Mouse (Mus musculus): ENCODE measurements around the gene Dock8. TPM values are rescaled to one million over a fixed set of nuclear protein-coding genes. Genes with fewer than 3 reads are reported as not detected.

The Dock8 gene
- polyA plus RNA-seq, 1 experiment, result 17.8 TPM

GRCm38 (mm10) chr19:24998561-24998960 lies 773 bp upstream of the Dock8 start:
- peaks cover 13% of the 10 kb centered on the region; the same call in 1 of the 2 replicates for H3K4me1 ChIP-seq (ENCODE audit: control insufficient read depth, insufficient read depth, low read length)
- no peaks in the 10 kb centered on the region for H3K36me3 ChIP-seq (ENCODE audit: control insufficient read depth, insufficient read depth, low read length)
- no peaks in the 10 kb centered on the region for H3K27me3 ChIP-seq (replicated peaks; ENCODE audit: control insufficient read depth, insufficient read depth, low read length)
- peak overlapping the region; percentile 77 for H3K27ac ChIP-seq (ENCODE audit: insufficient read depth, low read depth, low read length)
- no peak overlapping the region for H3K4me3 ChIP-seq (ENCODE audit: insufficient read depth, low read depth, low read length)
- no peak for DNase-seq
- WGBS, result 66% methylated on average over 5 of the region's 5 CpGs
- no peak for TF ChIP-seq POLR2A (IDR thresholded peaks at IDR 0.05; ENCODE audit: low read depth, low read length)
- TF ChIP-seq CTCF (conservative IDR thresholded peaks at IDR 0.05; ENCODE audit: insufficient read depth, insufficient read length, low read depth, low read length), result no peak

GRCm38 (mm10) chr19:25000153-25000552 lies 819 bp downstream of the Dock8 start:
- WGBS, result 6% methylated on average over 9 of the region's 9 CpGs

GRCm38 (mm10) chr19:25002032-25002431 lies 2.7 kb downstream of the Dock8 start:
- no peak for TF ChIP-seq CTCF (conservative IDR thresholded peaks at IDR 0.05; ENCODE audit: insufficient read depth, insufficient read length, low read depth, low read length)
- TF ChIP-seq POLR2A (IDR thresholded peaks at IDR 0.05; ENCODE audit: low read depth, low read length), result no peak

More at GRCm38 (mm10) chr19:25000153-25000552, 819 bp downstream of the Dock8 start:
- no peak for TF ChIP-seq CTCF (conservative IDR thresholded peaks at IDR 0.05; ENCODE audit: insufficient read depth, insufficient read length, low read depth, low read length)
- TF ChIP-seq POLR2A (IDR thresholded peaks at IDR 0.05; ENCODE audit: low read depth, low read length), result no peak
- peak; percentile 67 for DNase-seq
- Histone ChIP-seq H3K4me1 (ENCODE audit: control insufficient read depth, insufficient read depth, low read length) (peaks cover 16% of the 10 kb centered on the region; the same call in 1 of the 2 replicates), H3K36me3 (ENCODE audit: control insufficient read depth, insufficient read depth, low read length) (no peaks in the 10 kb centered on the region), H3K27me3 (replicated peaks; ENCODE audit: control insufficient read depth, insufficient read depth, low read length) (no peaks in the 10 kb centered on the region), H3K27ac (ENCODE audit: insufficient read depth, low read depth, low read length) (peak overlapping the region; percentile 77), H3K4me3 (ENCODE audit: insufficient read depth, low read depth, low read length) (peak overlapping the region; percentile 75)

GRCm38 (mm10) chr19:25002828-25003227 lies 3.5 kb downstream of the Dock8 start:
- Histone ChIP-seq H3K4me1 (ENCODE audit: control insufficient read depth, insufficient read depth, low read length) (peaks cover 14% of the 10 kb centered on the region; the same call in 1 of the 2 replicates), H3K27me3 (replicated peaks; ENCODE audit: control insufficient read depth, insufficient read depth, low read length) (no peaks in the 10 kb centered on the region), H3K4me3 (ENCODE audit: insufficient read depth, low read depth, low read length) (no peak overlapping the region), H3K36me3 (ENCODE audit: control insufficient read depth, insufficient read depth, low read length) (no peaks in the 10 kb centered on the region), H3K27ac (ENCODE audit: insufficient read depth, low read depth, low read length) (no peak overlapping the region)
- WGBS, result 69% methylated on average over 3 of the region's 3 CpGs
- no peak for TF ChIP-seq POLR2A (IDR thresholded peaks at IDR 0.05; ENCODE audit: low read depth, low read length)
- no peak for TF ChIP-seq CTCF (conservative IDR thresholded peaks at IDR 0.05; ENCODE audit: insufficient read depth, insufficient read length, low read depth, low read length)
- DNase-seq, result no peak

More at GRCm38 (mm10) chr19:25002032-25002431, 2.7 kb downstream of the Dock8 start:
- H3K36me3 ChIP-seq (ENCODE audit: control insufficient read depth, insufficient read depth, low read length), result no peaks in the 10 kb centered on the region
- H3K27ac ChIP-seq (ENCODE audit: insufficient read depth, low read depth, low read length), result peak overlapping the region; percentile 27
- no peak overlapping the region for H3K4me3 ChIP-seq (ENCODE audit: insufficient read depth, low read depth, low read length)
- no peaks in the 10 kb centered on the region for H3K27me3 ChIP-seq (replicated peaks; ENCODE audit: control insufficient read depth, insufficient read depth, low read length)
- peaks cover 14% of the 10 kb centered on the region; the same call in 1 of the 2 replicates for H3K4me1 ChIP-seq (ENCODE audit: control insufficient read depth, insufficient read depth, low read length)
- 78% methylated on average over 6 of the region's 6 CpGs for WGBS
- DNase-seq, result no peak

- no peaks in the 10 kb centered on the region for H3K27me3 ChIP-seq (replicated peaks; ENCODE audit: control insufficient read depth, insufficient read depth, low read length)
- H3K27ac ChIP-seq (ENCODE audit: insufficient read depth, low read depth, low read length), result no peak overlapping the region
- WGBS, result 62% methylated on average over 4 of the region's 4 CpGs
- TF ChIP-seq CTCF (conservative IDR thresholded peaks at IDR 0.05; ENCODE audit: insufficient read depth, insufficient read length, low read depth, low read length), result no peak
- TF ChIP-seq POLR2A (IDR thresholded peaks at IDR 0.05; ENCODE audit: low read depth, low read length), result no peak
- no peak for DNase-seq
- no peaks in the 10 kb centered on the region for H3K36me3 ChIP-seq (ENCODE audit: control insufficient read depth, insufficient read depth, low read length)
- no peak overlapping the region for H3K4me3 ChIP-seq (ENCODE audit: insufficient read depth, low read depth, low read length)
- peaks cover 14% of the 10 kb centered on the region; the same call in 1 of the 2 replicates for H3K4me1 ChIP-seq (ENCODE audit: control insufficient read depth, insufficient read depth, low read length)
Observed at GRCm38 (mm10) chr19:25003810-25004209, 4.5 kb downstream of the Dock8 start.

- Histone ChIP-seq H3K27ac (ENCODE audit: insufficient read depth, low read depth, low read length) (no peak overlapping the region), H3K4me3 (ENCODE audit: insufficient read depth, low read depth, low read length) (no peak overlapping the region), H3K4me1 (ENCODE audit: control insufficient read depth, insufficient read depth, low read length) (0 out of 2 replicates have a peak, but pooled peaks cover 8% of the 10 kb centered on the region), H3K36me3 (ENCODE audit: control insufficient read depth, insufficient read depth, low read length) (no peaks in the 10 kb centered on the region), H3K27me3 (replicated peaks; ENCODE audit: control insufficient read depth, insufficient read depth, low read length) (no peaks in the 10 kb centered on the region)
- no peak for TF ChIP-seq CTCF (conservative IDR thresholded peaks at IDR 0.05; ENCODE audit: insufficient read depth, insufficient read length, low read depth, low read length)
- TF ChIP-seq POLR2A (IDR thresholded peaks at IDR 0.05; ENCODE audit: low read depth, low read length), result no peak
- 83% methylated on average over 1 of the region's 1 CpGs for WGBS
- DNase-seq, result no peak
Observed at GRCm38 (mm10) chr19:25006686-25007085, 7.4 kb downstream of the Dock8 start.

- no peak for TF ChIP-seq CTCF (conservative IDR thresholded peaks at IDR 0.05; ENCODE audit: insufficient read depth, insufficient read length, low read depth, low read length)
- Histone ChIP-seq H3K4me1 (ENCODE audit: control insufficient read depth, insufficient read depth, low read length) (peaks cover 7% of the 10 kb centered on the region; the same call in 1 of the 2 replicates), H3K27me3 (replicated peaks; ENCODE audit: control insufficient read depth, insufficient read depth, low read length) (no peaks in the 10 kb centered on the region), H3K36me3 (ENCODE audit: control insufficient read depth, insufficient read depth, low read length) (no peaks in the 10 kb centered on the region), H3K4me3 (ENCODE audit: insufficient read depth, low read depth, low read length) (no peak overlapping the region), H3K27ac (ENCODE audit: insufficient read depth, low read depth, low read length) (no peak overlapping the region; the same call in 1 of the 2 replicates)
- no peak for DNase-seq
- WGBS, result 90% methylated on average over 2 of the region's 2 CpGs
Observed at GRCm38 (mm10) chr19:25008509-25008908, 9.2 kb downstream of the Dock8 start.
